Mouse (Mus musculus): ENCODE measurements at regions not wholly inside any gene's neighbourhood (a gene's known extent, or its start where the extent isn't known, plus 50 kb on each side); places are given as distances from the start of the nearest gene placed in this dataset.

- DNase-seq (ENCODE audit: low spot score in 2 of 2) = no peak
Observed at GRCm38 (mm10) chr3:41307400-41308028, 224.7 kb upstream of the Pgrmc2 start.

DNA sequence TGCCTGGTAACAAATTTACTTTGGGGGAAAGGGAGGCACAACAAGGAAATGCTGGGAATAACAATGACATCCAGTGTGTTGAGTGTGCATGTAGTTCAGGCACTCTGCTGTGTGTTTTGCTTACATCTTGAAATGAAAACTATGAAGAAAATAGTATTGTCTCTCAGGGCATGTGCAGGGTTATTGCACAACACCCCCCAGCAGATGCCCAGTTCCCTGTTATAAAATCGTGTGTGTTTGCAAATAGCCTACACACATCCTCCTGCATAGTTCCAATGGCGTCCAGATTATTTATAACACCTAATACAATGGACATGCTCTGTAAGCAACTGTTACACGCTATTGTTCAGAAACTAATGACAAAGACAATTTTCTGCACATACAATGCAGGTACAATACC lies 220.0 kb upstream of the Pgrmc2 start:
- DNase-seq (ENCODE audit: low spot score in 2 of 2) = no peak

DNA sequence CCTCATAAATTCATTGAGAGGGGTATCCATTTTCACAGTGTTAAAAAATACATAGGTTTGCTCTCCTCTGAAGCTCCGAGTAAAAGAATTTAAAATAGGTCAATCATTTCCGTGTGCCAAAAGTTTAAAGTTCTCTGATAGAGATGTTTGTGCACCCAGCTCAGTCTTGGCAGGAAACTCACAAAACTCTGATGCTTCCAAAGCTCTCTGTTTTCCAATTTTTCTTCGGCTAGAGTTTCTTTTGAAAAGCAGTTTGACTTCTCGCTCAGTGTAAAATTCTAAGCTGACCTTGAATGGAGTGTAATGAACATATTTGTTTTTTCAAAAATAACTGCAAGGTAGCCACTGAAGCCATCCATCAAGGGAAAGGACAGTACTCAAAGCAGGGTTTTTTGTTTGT lies 215.9 kb upstream of the Pgrmc2 start:
- DNase-seq (ENCODE audit: low spot score in 2 of 2) = no peak

GRCm38 (mm10) chr3:41296152-41296809 lies 213.4 kb upstream of the Pgrmc2 start:
- DNase-seq (ENCODE audit: low spot score in 2 of 2) = no peak

DNA sequence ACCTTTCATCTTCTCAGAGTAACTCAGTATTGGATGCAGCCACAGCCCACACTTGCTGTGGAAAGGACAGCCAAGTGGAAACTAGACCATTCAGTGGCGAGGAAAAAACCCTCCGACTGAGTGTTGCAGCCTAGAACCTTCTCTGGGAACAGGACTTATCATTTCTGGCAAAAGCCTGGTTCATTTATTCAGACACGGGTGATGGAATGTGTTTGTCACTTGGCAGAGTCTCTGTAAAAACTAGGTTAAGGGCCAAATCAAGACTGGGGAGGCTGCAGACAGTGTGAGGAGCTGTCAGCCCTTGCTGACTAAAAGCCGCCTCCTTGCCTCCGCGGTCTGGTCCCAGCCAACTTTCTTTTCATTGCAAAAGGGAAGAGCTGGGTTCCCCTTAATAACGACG lies 212.3 kb upstream of the Pgrmc2 start:
- no peak for DNase-seq (ENCODE audit: low spot score in 2 of 2)

DNA sequence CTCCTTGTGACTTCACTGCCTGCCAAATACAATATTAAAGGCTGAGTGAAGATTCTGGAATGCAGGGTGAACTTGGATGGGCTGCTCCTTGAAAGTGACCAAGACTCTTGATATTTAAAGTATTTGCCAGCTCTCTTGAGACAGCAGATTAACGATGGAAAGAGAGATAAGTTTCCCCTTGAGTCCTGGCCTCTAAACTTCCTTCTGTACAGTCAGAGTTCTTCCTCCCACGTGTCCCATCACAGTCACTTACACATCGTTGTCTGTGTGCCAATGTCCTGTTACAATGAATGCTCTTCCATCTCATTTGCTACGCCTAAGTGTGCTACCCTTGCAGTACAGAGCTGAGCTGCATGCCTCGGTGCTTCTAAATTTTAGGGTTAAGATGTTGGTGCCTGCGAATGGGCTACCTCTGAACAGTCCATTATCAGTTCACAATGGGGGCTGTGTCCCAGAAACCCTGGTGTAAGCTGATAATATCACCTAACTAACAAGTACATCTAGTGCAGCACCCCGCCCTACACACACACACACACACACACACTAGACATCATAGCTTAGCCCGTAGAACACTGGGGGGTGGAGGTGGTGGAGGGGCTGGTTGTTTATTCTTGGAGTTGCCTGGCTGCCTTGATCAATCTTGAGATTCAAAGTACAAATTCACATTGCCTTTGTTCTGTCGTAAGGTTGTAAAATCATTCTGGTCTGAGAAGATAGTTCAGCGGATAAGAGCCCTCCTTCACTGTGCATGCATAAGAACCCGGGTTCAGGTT lies 207.9 kb upstream of the Pgrmc2 start:
- no peak for DNase-seq (ENCODE audit: low spot score in 2 of 2)

DNA sequence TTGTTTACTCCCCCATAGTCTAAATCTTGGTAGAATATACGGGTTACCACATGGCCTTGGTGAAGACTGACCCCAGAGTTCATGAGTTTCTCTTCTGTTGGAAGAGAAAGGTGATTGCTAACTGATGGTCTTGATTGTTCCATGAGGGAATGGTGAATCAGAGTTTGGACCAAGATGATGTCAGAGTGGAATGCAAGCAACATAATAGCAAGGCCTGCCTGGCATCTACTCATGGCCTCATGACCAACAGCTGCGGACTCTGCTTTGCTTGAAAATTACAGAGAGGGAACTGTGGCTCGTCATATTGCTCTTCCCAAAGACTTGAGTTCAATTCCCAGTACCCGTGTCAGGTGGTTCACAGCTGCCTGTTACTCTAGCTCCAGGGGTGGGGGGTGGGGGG lies 205.9 kb upstream of the Pgrmc2 start:
- DNase-seq (ENCODE audit: low spot score in 2 of 2) = no peak

- DNase-seq (ENCODE audit: low spot score in 2 of 2) = no peak
Observed at GRCm38 (mm10) chr3:41288066-41288465, 205.2 kb upstream of the Pgrmc2 start.

DNA sequence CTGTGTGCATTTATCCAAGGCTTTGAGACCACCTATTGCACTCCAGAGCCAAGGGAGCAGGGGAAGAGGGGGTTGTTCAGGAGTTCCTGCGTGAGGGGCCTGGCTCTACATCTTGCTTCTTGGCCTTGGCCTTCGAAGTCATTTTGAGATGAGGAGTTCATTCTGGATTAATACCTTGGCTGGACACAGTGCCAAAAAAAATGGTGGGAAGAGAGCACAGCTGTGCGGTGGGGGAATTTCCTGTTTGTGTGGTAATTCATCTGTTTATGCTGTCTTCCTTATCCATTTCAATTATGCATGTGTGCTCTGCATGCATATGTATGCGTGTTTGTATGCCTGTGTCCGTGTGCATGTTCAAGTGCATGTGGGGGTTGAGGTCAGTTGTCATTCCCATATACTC lies 202.5 kb upstream of the Pgrmc2 start:
- DNase-seq (ENCODE audit: low spot score in 2 of 2) = no peak

DNA sequence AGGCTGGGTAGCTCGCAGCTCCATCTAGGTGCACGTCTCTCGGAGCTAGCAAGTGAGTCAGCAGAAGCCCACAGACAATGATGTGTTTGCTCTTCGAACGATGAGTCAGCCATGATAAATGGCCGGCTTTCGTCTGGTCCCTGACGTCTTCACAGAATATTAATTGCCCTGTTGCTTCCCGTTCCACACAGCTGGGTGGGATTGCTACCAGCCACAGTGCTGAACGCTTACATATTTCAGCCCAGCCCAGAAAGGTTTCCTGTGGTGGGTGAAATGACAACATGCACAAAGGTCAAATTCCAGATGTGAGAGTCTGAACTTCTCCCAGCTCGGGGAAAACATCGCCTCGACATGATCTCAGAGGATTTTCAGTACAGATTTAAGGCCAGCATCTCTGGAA lies 202.1 kb upstream of the Pgrmc2 start:
- peak in 1 of 2 experiments; percentile 5 for DNase-seq (ENCODE audit: low spot score in 2 of 2)

GRCm38 (mm10) chr3:41282431-41283037 lies 199.7 kb upstream of the Pgrmc2 start:
- DNase-seq (ENCODE audit: low spot score in 2 of 2) = no peak

DNA sequence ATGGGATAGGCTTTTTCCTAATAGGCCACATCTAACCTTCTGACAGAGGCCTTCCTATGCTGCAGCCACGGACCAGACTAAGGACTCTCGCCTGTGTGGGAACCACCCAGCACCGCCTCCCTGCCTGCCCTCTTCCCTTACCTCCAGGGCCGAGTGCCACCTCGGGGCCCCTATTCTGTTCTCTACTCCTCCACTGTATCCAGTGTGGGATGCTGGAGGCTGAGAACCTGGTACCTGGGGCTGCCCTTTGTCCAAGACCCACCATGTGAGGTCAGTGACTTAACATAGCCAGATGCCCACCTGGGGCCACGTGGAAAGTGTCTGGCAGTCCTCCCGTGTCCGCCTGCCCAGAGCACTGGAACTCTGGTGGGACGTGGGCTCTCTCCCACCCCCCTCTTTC lies 193.2 kb upstream of the Pgrmc2 start:
- DNase-seq (ENCODE audit: low spot score in 2 of 2) = no peak

GRCm38 (mm10) chr3:41268516-41268915 lies 185.7 kb upstream of the Pgrmc2 start:
- no peak for DNase-seq (ENCODE audit: low spot score in 2 of 2)

- DNase-seq (ENCODE audit: low spot score in 2 of 2) = no peak
Observed at GRCm38 (mm10) chr3:41266216-41266615, 183.4 kb upstream of the Pgrmc2 start.

DNA sequence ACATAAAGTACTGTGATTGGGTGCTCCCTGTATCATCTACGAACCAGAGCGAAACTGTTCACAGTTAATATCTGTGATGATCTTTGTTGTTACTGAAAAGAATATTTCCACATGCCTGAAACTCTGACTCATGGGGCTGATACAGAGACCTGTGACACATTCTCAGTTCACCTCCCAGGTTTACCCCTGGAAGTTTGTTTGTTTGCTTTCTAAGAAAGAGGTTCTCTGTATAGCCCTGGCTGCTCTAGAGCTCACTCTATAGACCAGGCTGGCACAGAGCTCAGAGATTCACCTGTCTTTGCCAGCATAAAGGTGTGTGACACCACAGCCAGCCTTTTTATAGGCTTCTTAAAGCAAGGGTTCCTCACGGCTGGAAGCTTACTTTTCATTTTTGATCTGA lies 182.6 kb upstream of the Pgrmc2 start:
- DNase-seq (ENCODE audit: low spot score in 2 of 2) = no peak

DNA sequence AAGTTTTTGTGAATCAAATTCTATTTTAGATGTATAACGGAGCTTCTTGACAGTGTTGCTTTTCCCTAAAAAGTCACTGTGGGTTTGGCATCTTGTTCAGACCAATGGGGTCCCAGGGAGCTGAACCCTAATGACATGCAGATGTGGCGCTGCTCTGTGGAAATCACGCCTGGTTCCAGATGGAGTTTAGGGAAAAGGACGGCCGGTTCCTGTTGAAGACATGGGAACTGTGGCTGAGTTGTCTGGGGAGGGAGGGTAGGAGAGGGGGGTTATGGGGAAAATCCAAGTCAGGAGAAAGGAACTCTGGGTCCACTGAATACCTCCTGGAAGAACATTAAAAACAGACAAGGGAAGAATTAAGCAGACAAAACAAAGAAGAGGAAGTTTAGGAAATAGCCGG lies 175.4 kb upstream of the Pgrmc2 start:
- DNase-seq (ENCODE audit: low spot score in 2 of 2) = no peak

DNA sequence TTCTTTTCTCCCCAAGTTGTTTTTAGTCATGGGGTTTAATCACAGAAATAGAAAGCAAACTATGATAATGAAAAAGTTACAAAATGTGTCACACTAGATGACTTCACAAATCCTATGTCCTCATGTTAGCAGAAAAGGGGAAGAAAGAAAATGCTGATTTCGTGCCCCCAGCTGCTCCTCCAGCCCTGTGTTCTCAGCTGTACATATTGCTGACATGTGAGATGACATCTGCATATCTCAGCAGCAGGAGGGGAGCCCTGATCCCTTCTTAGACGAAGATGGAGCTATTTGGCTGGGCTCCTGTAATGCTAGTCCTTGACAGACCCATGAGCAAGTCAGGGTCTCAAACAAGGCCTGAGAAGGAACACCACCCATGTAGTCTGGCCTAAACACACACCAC lies 162.1 kb upstream of the Pgrmc2 start:
- DNase-seq (ENCODE audit: low spot score in 2 of 2) = no peak

GRCm38 (mm10) chr3:41241856-41242552 lies 159.2 kb upstream of the Pgrmc2 start:
- no peak for DNase-seq (ENCODE audit: low spot score in 2 of 2)

DNA sequence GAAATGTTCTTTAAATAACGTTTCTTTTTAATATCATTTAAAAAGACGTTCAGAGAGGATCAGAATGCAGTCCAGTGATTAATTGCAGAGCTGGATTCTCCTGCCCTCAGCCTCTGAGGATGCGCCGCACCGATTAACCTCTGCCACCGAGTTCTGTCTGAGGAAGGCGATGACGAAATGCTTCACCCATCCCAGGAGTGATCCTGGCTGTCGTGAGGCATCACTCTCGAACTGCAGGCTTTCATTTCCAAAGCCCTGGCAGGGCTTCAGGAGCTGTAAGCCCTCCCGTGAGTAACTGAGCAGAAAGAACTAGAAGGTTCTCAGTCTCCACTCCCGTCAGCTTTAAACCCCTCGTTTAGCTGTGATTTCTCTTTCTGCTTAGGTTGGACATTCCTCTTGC lies 157.0 kb upstream of the Pgrmc2 start:
- no peak for DNase-seq (ENCODE audit: low spot score in 2 of 2)

DNA sequence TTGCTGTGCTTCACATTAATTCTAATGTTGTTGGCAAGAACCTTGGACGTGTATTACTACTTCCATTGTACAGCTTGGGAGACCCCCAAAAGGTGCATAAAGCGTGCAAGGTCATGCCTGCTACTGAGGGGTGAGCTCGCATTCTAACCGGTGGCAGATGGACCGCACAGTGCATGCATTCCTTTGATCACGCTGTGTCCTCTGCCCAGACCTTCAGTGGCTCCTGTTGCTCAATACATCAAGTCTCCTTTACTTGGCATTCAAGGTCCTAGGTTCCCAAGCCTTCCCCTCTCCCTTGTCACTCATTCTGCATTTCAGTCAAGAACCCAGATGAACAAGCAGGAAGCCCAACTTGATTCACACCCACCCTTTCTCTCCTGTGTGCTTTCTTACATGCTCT lies 156.4 kb upstream of the Pgrmc2 start:
- no peak for DNase-seq (ENCODE audit: low spot score in 2 of 2)

GRCm38 (mm10) chr3:41238046-41238445 lies 155.2 kb upstream of the Pgrmc2 start:
- no peak for DNase-seq (ENCODE audit: low spot score in 2 of 2)

DNA sequence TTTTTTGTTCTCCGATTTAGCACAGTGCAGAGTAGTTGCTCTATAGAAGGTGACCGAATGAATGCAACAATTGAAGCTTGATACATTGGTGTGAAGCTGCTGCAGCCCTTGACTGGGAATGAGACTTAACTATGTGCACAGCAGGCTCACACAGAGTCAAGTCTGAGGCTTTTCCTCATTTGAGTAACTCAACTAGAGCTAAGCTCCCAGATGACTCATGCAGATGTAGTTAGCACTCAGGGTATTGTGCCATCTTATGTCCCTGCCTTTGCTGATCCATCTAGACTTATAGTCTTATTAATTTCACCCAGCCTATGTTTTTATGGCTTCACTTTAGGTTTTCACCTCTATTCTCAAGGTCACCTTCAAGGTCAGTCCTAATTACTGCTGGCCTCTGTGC lies 152.8 kb upstream of the Pgrmc2 start:
- DNase-seq (ENCODE audit: low spot score in 2 of 2) = no peak

Measured in layer of hippocampus, postnatal 14 days (tissue).